Mouse (Mus musculus): ENCODE data around the gene Ptprt. TPM values are rescaled to one million over a fixed set of nuclear protein-coding genes. Genes with fewer than 3 reads are reported as not detected.

The Ptprt gene
- total and polyA plus RNA-seq, 3 experiments = not detected

GRCm38 (mm10) chr2:162614256-162614655 lies 46.7 kb downstream of the Ptprt start:
- no peak overlapping the region for H3K4me3 ChIP-seq (ENCODE audit: control insufficient read depth in 1 of 2, insufficient read depth in 1 of 2, low read depth in 2 of 2, low read length in 2 of 2)
- no peak for DNase-seq (ENCODE audit: low read depth, low spot score)
- H3K4me1 ChIP-seq (ENCODE audit: control insufficient read depth in 1 of 2, insufficient read depth in 2 of 2, low read length in 2 of 2) = no peaks in the 10 kb centered on the region
- no peaks in the 10 kb centered on the region for H3K9me3 ChIP-seq (replicated peaks; ENCODE audit: insufficient read depth, low read length)
- H3K79me2 ChIP-seq (ENCODE audit: control insufficient read depth, insufficient read depth, low read length, poor library complexity) = no peaks in the 10 kb centered on the region
- no peaks in the 10 kb centered on the region for H3K36me3 ChIP-seq (ENCODE audit: control insufficient read depth in 1 of 2, insufficient read depth in 2 of 2, low read length in 2 of 2)
- H3K9ac ChIP-seq (ENCODE audit: control insufficient read depth, low read depth, low read length, poor library complexity, severe bottlenecking) = no peak overlapping the region
- no peaks in the 10 kb centered on the region for H3K27me3 ChIP-seq (ENCODE audit: control insufficient read depth in 1 of 2, insufficient read depth in 2 of 2, low read length in 2 of 2)
- TF ChIP-seq KAT2A (conservative IDR thresholded peaks at IDR 0.05; ENCODE audit: low read depth, low read length) = no peak
- TF ChIP-seq HCFC1 (IDR thresholded peaks at IDR 0.05; ENCODE audit: low read depth, low read length) = no peak
- no peak overlapping the region for H3K27ac ChIP-seq (ENCODE audit: control insufficient read depth, low read depth, low read length)

DNA sequence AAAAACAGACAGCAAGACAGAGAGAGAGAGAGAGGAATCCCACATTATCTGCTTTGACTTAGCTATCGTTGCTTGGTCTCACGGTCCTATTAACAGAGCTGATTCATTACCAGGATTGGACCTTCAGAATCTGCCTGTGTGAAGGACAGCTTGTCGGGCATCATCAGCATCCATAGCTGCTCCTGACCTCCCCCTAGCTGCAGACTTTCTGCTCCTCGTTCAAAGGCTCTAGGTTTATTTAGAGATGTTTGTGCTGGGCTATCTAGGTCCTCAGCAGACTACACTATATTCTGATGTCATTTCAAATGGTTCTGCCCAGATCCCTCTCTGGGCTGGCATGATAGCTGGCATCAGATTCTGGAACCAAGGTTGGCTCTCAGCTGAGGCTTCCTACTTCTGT lies 47.5 kb downstream of the Ptprt start:
- H3K36me3 ChIP-seq (ENCODE audit: control insufficient read depth in 1 of 2, insufficient read depth in 2 of 2, low read length in 2 of 2) = no peaks in the 10 kb centered on the region
- no peak overlapping the region for H3K9ac ChIP-seq (ENCODE audit: control insufficient read depth, low read depth, low read length, poor library complexity, severe bottlenecking)
- DNase-seq (ENCODE audit: low read depth, low spot score) = no peak
- H3K27me3 ChIP-seq (ENCODE audit: control insufficient read depth in 1 of 2, insufficient read depth in 2 of 2, low read length in 2 of 2) = no peaks in the 10 kb centered on the region
- H3K4me3 ChIP-seq (ENCODE audit: control insufficient read depth in 1 of 2, insufficient read depth in 1 of 2, low read depth in 2 of 2, low read length in 2 of 2) = no peak overlapping the region
- no peaks in the 10 kb centered on the region for H3K4me1 ChIP-seq (ENCODE audit: control insufficient read depth in 1 of 2, insufficient read depth in 2 of 2, low read length in 2 of 2)
- no peaks in the 10 kb centered on the region for H3K9me3 ChIP-seq (replicated peaks; ENCODE audit: insufficient read depth, low read length)
- H3K79me2 ChIP-seq (ENCODE audit: control insufficient read depth, insufficient read depth, low read length, poor library complexity) = no peaks in the 10 kb centered on the region
- no peak overlapping the region for H3K27ac ChIP-seq (ENCODE audit: control insufficient read depth, low read depth, low read length)
- TF ChIP-seq SIN3A (IDR thresholded peaks at IDR 0.05; ENCODE audit: low read length) (no peak), POLR2AphosphoS2 (IDR thresholded peaks at IDR 0.05; ENCODE audit: low read length) (no peak), ZKSCAN1 (IDR thresholded peaks at IDR 0.05; ENCODE audit: low read depth, low read length) (no peak), MAFK (IDR thresholded peaks at IDR 0.05; ENCODE audit: borderline replicate concordance, low read depth, low read length) (no peak), USF2 (IDR thresholded peaks at IDR 0.05; ENCODE audit: borderline replicate concordance in 1 of 2, insufficient read depth in 1 of 2, low read depth in 1 of 2, low read length in 2 of 2) (no peak), RCOR1 (IDR thresholded peaks at IDR 0.05; ENCODE audit: low read depth, low read length) (no peak), EP300 (IDR thresholded peaks at IDR 0.05; ENCODE audit: low read depth in 1 of 2, low read length in 2 of 2) (no peak), NELFE (IDR thresholded peaks at IDR 0.05; ENCODE audit: low read depth, low read length) (no peak), HCFC1 (IDR thresholded peaks at IDR 0.05; ENCODE audit: low read depth, low read length) (no peak), ZC3H11A (IDR thresholded peaks at IDR 0.05; ENCODE audit: low read depth, low read length) (no peak), SMC3 (IDR thresholded peaks at IDR 0.05; ENCODE audit: low read depth, low read length) (no peak), ETS1 (IDR thresholded peaks at IDR 0.05; ENCODE audit: low read depth, low read length) (no peak), MYC (IDR thresholded peaks at IDR 0.05; ENCODE audit: low read depth, low read length) (no peak), GABPA (IDR thresholded peaks at IDR 0.05; ENCODE audit: low read depth, low read length) (no peak), TBP (IDR thresholded peaks at IDR 0.05; ENCODE audit: low read depth, low read length) (no peak), E2F4 (IDR thresholded peaks at IDR 0.05; ENCODE audit: borderline replicate concordance, low read depth, low read length) (no peak), JUND (IDR thresholded peaks at IDR 0.05; ENCODE audit: low read depth, low read length) (no peak), USF1 (IDR thresholded peaks at IDR 0.05; ENCODE audit: low read depth, low read length) (no peak)
